Mouse (Mus musculus): ENCODE data around the gene Reln. TPM values are rescaled to one million over a fixed set of nuclear protein-coding genes. Genes with fewer than 3 reads are reported as not detected.

Reln gene
- 0.14 TPM for polyA plus RNA-seq (2017; shearing (Covaris generic))

GRCm38 (mm10) chr5:22344556-22344975 lies at the start of gene Reln:
Gene Reln, minus strand, starts transcription at chr5:22344702.

GRCm38 (mm10) chr5:21865346-21866107 lies 479.0 kb downstream of the Reln start, which contains the start of gene Slc26a5:
Gene Slc26a5, minus strand, starts transcription at chr5:21865604.

Other genes starting within 250 kb of the Reln start
- 66.5 TPM for gene Orc5, start 205.7 kb upstream of the Reln start, polyA plus RNA-seq (2017; shearing (Covaris generic))